Mouse (Mus musculus) layer of hippocampus, postnatal 10 days (tissue): ENCODE data around the gene Rsrc1. TPM values are rescaled to one million over a fixed set of nuclear protein-coding genes. Genes with fewer than 3 reads are reported as not detected.

Experiments
- DNase-seq, 2 experiments: peaks; one replicate each; pipeline ENCODE4 v3.0.0; 2021; ENCODE audit warnings: low spot score in 2 of 2
- long read RNA-seq: library from polyadenylated mRNA; stranded (forward); transcript quantifications from one replicate; pipeline ENCODE4 v2.0.0, GENCODE M21; 2023
- total RNA-seq, 2 experiments: library from RNA; stranded (reverse); gene quantifications; 2 replicates each; pipeline ENCODE4 v1.2.3; 2021

Rsrc1 gene
- total RNA-seq = 10 to 100 TPM; 30.4 to 30.8 TPM
- long read RNA-seq, transcript Rsrc1-203 (10 exons, 3,224 nt) = major isoform, 17 of 27 reads
- long read RNA-seq, partial matches to known transcripts = 0 of 27 reads
- long read RNA-seq, other reads (novel, unspliced or antisense) = 7 of 27 reads

- DNase-seq = peak in 1 of 2 experiments; percentile 25
Observed at GRCm38 (mm10) chr3:66981101-66981661, at the start of gene Rsrc1. Rsrc1 (plus strand) TSS chr3:66981390.

DNA sequence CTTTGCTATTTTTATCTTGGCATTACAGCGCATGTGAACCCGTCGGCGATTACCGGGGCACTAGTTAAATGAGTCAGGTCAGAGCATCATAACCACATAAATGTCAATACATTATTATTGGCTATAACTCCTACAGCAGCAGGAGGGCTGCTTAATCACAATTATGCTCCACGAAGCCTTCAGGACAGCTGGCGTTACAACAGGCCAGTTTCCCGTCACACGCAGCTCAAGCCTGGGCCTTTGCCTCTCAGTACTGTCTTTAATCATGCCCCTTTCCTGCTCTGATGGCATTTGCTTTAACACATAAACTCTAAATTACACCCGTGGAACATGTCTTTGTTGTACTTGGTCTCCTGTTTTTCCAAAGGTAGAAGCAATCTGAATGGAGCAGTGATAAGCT, 41.5 kb upstream of the Rsrc1 start:
- no peak for DNase-seq

- no peak for DNase-seq
Observed at GRCm38 (mm10) chr3:66955126-66955525, 26.1 kb upstream of the Rsrc1 start.

DNA sequence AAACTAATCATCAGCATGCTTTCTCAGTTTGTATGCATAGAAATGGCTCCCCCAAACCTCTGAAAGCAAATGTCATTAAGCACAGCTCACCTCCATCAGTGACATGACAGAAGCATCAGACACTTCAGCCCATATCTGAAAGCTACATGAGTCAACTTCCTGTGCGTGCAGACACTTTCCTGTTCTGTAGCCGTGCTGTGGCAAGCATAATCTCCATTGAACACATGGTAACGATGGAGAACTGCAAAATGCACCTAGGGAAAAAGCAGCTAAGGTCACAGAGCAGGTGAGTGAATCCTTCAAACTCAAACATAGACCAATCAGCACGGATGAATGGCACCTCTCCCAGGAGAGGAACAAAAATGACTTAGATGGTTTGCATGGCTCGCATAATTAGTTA, 21.2 kb upstream of the Rsrc1 start:
- DNase-seq = no peak

DNA sequence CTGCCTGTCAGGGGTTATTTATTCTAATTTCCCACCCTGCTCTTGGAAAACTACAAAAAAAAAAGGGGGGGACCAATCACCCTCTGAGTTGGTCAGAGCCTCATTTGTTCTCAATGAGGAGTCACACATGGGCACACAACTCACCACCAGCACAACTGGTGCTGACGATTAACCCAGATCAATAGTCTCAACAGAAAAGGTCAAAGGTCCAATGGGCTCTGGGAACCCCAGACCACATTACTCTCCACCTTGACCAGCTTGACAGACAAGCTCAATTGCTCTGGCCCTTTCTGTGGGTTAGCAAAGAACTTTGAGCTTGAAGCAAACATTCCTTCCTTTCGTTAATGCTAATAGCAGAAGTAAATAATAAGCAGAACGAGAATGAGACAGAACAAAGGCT, 16.3 kb upstream of the Rsrc1 start:
- no peak for DNase-seq

DNA sequence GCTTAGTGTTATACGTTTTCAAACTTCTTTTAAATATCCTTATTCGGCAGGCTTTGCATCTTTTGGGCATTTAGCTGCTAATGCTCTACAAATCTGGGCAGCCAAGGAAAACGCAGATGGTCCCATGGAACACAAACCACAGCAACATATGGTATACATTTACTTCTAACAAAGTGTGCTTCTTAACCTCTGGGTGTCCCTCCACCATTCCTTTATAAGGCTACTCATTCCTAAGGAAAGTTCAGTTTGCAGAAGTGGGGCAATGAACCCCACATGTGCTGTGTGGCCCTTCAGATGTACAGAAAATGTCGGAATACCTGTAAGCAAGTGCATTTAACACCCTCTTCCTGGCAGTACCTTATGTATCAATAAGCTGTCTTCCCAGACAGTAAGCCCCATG, 13.7 kb upstream of the Rsrc1 start:
- DNase-seq = no peak

GRCm38 (mm10) chr3:66970261-66970660, 10.9 kb upstream of the Rsrc1 start:
- no peak for DNase-seq

- DNase-seq = no peak
Observed at GRCm38 (mm10) chr3:66970661-66971331, 10.4 kb upstream of the Rsrc1 start.

DNA sequence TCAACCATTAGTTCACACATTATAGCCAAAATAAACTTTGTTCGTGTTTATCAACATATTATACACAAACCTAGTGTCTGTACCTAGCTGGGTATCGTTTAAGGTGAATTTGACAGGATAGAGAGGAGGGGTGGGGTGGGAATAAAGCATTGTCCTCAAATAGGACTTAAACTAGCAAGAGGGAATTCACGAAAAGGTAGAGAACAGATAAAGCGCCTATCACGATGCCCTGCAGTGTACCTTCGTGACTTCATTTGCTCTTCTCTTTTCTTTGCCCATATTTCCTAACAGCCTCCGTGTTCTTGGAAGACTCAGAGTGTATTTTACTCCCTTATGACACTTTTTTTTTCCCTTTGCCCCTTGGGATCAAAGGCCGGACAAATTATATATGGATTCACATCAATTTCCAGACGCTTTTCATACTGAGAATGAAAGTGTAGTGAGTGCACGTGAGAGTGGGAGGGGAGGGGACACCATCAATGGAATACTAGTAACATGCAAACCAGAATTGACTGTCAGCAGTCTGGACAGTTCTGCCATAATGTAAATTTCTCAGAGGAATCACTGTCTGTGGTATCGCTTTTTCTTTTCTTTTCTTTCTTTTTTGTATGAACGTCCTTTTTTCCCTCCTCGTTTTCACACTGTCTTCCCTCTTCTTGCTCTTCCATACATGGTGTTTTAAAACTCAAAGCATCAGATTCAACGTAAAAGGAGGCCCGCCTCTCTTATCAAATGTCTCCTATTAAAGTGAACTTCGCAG, 8.8 kb upstream of the Rsrc1 start:
- DNase-seq = no peak

GRCm38 (mm10) chr3:66973391-66973943, 7.7 kb upstream of the Rsrc1 start:
- DNase-seq = peak; percentile 26 to 41

DNA sequence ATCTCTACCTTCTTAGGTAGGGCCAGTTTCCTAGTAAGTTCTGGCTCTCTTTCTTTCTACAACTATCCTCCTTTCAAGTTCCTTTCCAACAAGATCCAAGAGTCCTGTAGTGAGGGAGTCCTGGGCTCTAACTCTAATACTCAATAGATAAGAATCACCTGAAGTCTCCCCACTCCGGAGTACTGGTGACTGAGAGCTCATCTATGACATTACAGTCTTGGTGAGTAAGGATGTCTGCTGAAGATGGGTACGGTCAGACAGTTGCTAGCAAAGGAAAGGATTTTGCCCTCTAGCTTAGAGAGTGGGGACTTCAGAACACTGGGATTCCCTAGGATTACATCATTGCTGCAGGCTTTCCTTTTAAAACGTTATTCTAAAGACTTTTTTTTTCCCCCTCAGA, 6.7 kb upstream of the Rsrc1 start:
- DNase-seq = no peak

DNA sequence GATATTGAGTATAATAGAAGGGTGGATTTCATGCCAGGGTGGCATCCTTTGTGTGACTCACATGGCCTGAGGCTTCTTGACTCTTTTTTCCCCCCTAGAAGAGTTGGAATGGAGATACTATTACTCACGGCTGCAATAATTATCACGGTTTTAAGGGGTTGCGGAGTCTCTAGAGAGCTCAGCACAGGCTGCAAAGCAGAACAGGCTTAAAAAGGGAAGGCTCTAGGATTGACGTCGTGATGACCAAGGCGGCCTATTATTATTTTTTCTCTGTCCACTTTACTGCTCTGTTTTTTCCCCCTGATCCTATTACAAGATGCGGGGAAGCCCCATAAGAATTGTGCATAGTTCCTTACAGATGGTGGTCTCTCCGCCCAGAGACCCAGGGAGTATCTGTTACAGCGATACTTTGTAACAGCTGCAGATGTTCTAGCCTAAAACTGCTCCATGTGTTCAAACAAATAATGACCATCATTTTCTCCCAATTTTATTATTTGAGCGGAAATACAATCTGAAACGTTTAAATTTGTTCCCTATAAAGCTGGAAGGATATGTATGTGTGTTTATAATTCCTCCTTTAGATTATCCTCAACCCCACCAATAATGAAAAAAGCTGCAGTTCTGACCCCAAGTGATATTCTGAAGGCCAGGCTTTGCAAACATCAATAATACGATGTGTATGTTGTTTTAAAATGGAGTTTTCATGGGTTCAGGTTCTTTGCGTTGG, 4.1 kb upstream of the Rsrc1 start:
- DNase-seq = no peak

- DNase-seq = no peak
Observed at GRCm38 (mm10) chr3:66977811-66978456, 3.3 kb upstream of the Rsrc1 start.

GRCm38 (mm10) chr3:66978457-66979381, 2.5 kb upstream of the Rsrc1 start:
- no peak for DNase-seq

DNA sequence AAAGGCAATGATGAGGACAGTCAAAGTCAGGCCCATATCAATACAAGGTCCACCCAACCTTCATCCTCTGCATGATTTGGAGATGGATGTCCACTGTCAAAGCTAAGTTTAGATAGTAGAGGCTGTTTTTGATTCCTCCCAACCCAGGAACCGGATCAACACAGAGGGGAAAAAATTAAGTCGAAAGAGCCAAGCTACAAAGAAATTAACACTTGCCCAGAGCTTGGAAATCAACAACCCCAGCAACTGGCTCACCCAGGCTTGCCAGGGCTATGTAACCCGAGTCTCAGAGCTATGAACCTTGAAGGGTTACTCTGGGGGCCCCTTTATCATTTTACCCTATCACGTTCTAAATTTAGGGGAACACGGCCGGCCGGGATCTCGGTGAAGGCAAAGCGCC, 1.7 kb upstream of the Rsrc1 start:
- DNase-seq = no peak

GRCm38 (mm10) chr3:66980111-66980975, 847 bp upstream of the Rsrc1 start:
- DNase-seq = no peak

- DNase-seq = no peak
Observed at GRCm38 (mm10) chr3:66981706-66982105, 516 bp downstream of the Rsrc1 start, which contains the start of gene Shox2. Shox2 (minus strand) TSS chr3:66981771.

GRCm38 (mm10) chr3:66982181-66982911, 1.2 kb downstream of the Rsrc1 start:
- peak in 1 of 2 experiments; percentile 29 for DNase-seq
